Mouse (Mus musculus) forebrain, embryonic 12.5 days (tissue): Measurements from ENCODE around the gene BC004004. TPM values are rescaled to one million over a fixed set of nuclear protein-coding genes. Genes with fewer than 3 reads are reported as not detected.
"Not testable (repeated sequence)": the region's sequence is repeated elsewhere in the genome, so short reads cannot be mapped to it uniquely, and the experiment has no call there.

ENCODE experiments used
- ATAC-seq: fragments of 200-750 bp; cut with Nextera tagmentation; 2 replicates; pipeline ENCODE4 v1.8.0; 2017; ENCODE audit warnings: moderate TSS enrichment; ENCODE audit not compliant: low FRiP score
- H3K27ac ChIP-seq: fragments of 300-500 bp; sonication (generic); 2 replicates; pipeline ENCODE4 v1.5.1; 2016; ENCODE audit warnings: mild to moderate bottlenecking
- H3K27me3 ChIP-seq: fragments of 300-500 bp; sonication (generic); 2 replicates; pipeline ENCODE4 v1.6.1; 2016; ENCODE audit warnings: mild to moderate bottlenecking
- H3K36me3 ChIP-seq: fragments of 300-500 bp; sonication (generic); replicated peaks from 2 replicates; pipeline ENCODE4 v1.6.1; 2016; ENCODE audit warnings: mild to moderate bottlenecking
- H3K4me1 ChIP-seq: fragments of 300-500 bp; sonication (generic); 2 replicates; pipeline ENCODE4 v1.6.1; 2016
- H3K4me2 ChIP-seq: fragments of 300-500 bp; sonication (generic); 2 replicates; pipeline ENCODE4 v1.6.1; 2016; ENCODE audit warnings: mild to moderate bottlenecking, moderate library complexity
- H3K4me3 ChIP-seq: fragments of 300-500 bp; sonication (generic); replicated peaks from 2 replicates; pipeline ENCODE4 v1.5.1; 2016; ENCODE audit warnings: mild to moderate bottlenecking
- H3K9ac ChIP-seq: fragments of 300-500 bp; sonication (generic); 2 replicates; pipeline ENCODE4 v1.6.1; 2016; ENCODE audit warnings: mild to moderate bottlenecking
- H3K9me3 ChIP-seq: fragments of 300-500 bp; sonication (generic); 2 replicates; pipeline ENCODE4 v1.6.1; 2016
- WGBS: fragments of 180-500 bp; shearing (Covaris S2); methylation state at CpG from one replicate; pipeline ENCODE4 v1.1.7; 2016; 5-methylcytosine and 5-hydroxymethylcytosine counted together
- polyA plus RNA-seq: library from polyadenylated mRNA; unstranded; fragments of >200 nt; fragmentation: Nextera tagmentation; extraction: Ambion mirVana; gene quantifications from 2 replicates; pipeline ENCODE4 v1.2.1, GENCODE M21; 2016

Gene BC004004
- polyA plus RNA-seq, 1 experiment from 2014 or later: 65.2 TPM

GRCm38 (mm10) chr17:29303856-29304255 lies 35.3 kb downstream of the BC004004 start:
- 71% methylated on average over 3 of the region's 3 CpGs for WGBS
- no peak overlapping the region for H3K9ac ChIP-seq
- 0 out of 2 replicates have a peak overlapping the region, but pooled peaks have one; percentile 19 for H3K27ac ChIP-seq

GRCm38 (mm10) chr17:29304376-29305057 lies 35.9 kb downstream of the BC004004 start:
- 75% methylated on average over 13 of the region's 13 CpGs for WGBS
- H3K36me3 ChIP-seq: peaks cover 32% of the 10 kb centered on the region
- no peak overlapping the region for H3K9ac ChIP-seq
- no peak overlapping the region for H3K4me2 ChIP-seq
- no peak overlapping the region for H3K27ac ChIP-seq
- H3K4me1 ChIP-seq: peaks cover 10% of the 10 kb centered on the region
- H3K9me3 ChIP-seq: no peaks in the 10 kb centered on the region
- no peaks in the 10 kb centered on the region for H3K27me3 ChIP-seq
- ATAC-seq: no peak
- H3K4me3 ChIP-seq: no peak overlapping the region

More at GRCm38 (mm10) chr17:29303856-29304255, 35.3 kb downstream of the BC004004 start:
- ATAC-seq: no peak
- peaks cover 10% of the 10 kb centered on the region for H3K4me1 ChIP-seq
- H3K36me3 ChIP-seq: peaks cover 38% of the 10 kb centered on the region
- H3K27me3 ChIP-seq: no peaks in the 10 kb centered on the region
- no peak overlapping the region for H3K4me2 ChIP-seq
- H3K9me3 ChIP-seq: no peaks in the 10 kb centered on the region
- no peak overlapping the region for H3K4me3 ChIP-seq

GRCm38 (mm10) chr17:29305058-29305806 lies 36.6 kb downstream of the BC004004 start:
- Histone ChIP-seq H3K9ac (no peak overlapping the region), H3K4me3 (no peak overlapping the region), H3K36me3 (peaks cover 25% of the 10 kb centered on the region), H3K4me1 (peaks cover 10% of the 10 kb centered on the region), H3K27ac (no peak overlapping the region), H3K27me3 (no peaks in the 10 kb centered on the region), H3K4me2 (no peak overlapping the region), H3K9me3 (no peaks in the 10 kb centered on the region)
- ATAC-seq: no peak
- 32% methylated on average over 15 of the region's 15 CpGs for WGBS

GRCm38 (mm10) chr17:29305871-29306270 lies 37.3 kb downstream of the BC004004 start:
- 65% methylated on average over 7 of the region's 7 CpGs for WGBS
- Histone ChIP-seq H3K27me3 (no peaks in the 10 kb centered on the region), H3K9me3 (no peaks in the 10 kb centered on the region), H3K27ac (no peak overlapping the region), H3K4me1 (peaks cover 10% of the 10 kb centered on the region), H3K9ac (no peak overlapping the region), H3K4me3 (no peak overlapping the region), H3K4me2 (no peak overlapping the region), H3K36me3 (peaks cover 19% of the 10 kb centered on the region)
- ATAC-seq: no peak

GRCm38 (mm10) chr17:29310056-29310623 lies 41.6 kb downstream of the BC004004 start:
- Histone ChIP-seq H3K4me3 (no peak overlapping the region), H3K9me3 (no peaks in the 10 kb centered on the region), H3K27ac (no peak overlapping the region), H3K27me3 (no peaks in the 10 kb centered on the region), H3K4me1 (peaks cover 6% of the 10 kb centered on the region), H3K36me3 (no peaks in the 10 kb centered on the region), H3K9ac (no peak overlapping the region), H3K4me2 (no peak overlapping the region)
- ATAC-seq: no peak
- 89% methylated on average over 21 of the region's 21 CpGs for WGBS

- Histone ChIP-seq H3K27ac (no peak overlapping the region), H3K9ac (no peak overlapping the region), H3K9me3 (no peaks in the 10 kb centered on the region), H3K4me3 (no peak overlapping the region), H3K4me2 (no peak overlapping the region), H3K4me1 (no peaks in the 10 kb centered on the region), H3K36me3 (no peaks in the 10 kb centered on the region), H3K27me3 (no peaks in the 10 kb centered on the region)
- ATAC-seq: no peak
- WGBS: 89% methylated on average over 8 of the region's 8 CpGs
These were observed 43.0 kb downstream of the BC004004 start for GRCm38 (mm10) chr17:29311602-29312001.

GRCm38 (mm10) chr17:29312082-29312481 lies 43.5 kb downstream of the BC004004 start:
- 91% methylated on average over 2 of the region's 2 CpGs for WGBS
- H3K4me3 ChIP-seq: no peak overlapping the region
- H3K4me1 ChIP-seq: no peaks in the 10 kb centered on the region
- no peaks in the 10 kb centered on the region for H3K27me3 ChIP-seq
- no peak overlapping the region for H3K4me2 ChIP-seq
- no peak for ATAC-seq
- no peak overlapping the region for H3K9ac ChIP-seq
- H3K27ac ChIP-seq: no peak overlapping the region
- H3K36me3 ChIP-seq: no peaks in the 10 kb centered on the region
- no peaks in the 10 kb centered on the region for H3K9me3 ChIP-seq

- no peaks in the 10 kb centered on the region for H3K4me1 ChIP-seq
- no peaks in the 10 kb centered on the region for H3K36me3 ChIP-seq
- H3K4me3 ChIP-seq: no peak overlapping the region
- H3K4me2 ChIP-seq: no peak overlapping the region
- H3K27me3 ChIP-seq: no peaks in the 10 kb centered on the region
- no peak overlapping the region for H3K9ac ChIP-seq
- no peak for ATAC-seq
- H3K27ac ChIP-seq: no peak overlapping the region
- no peaks in the 10 kb centered on the region for H3K9me3 ChIP-seq
These were observed 44.7 kb downstream of the BC004004 start for GRCm38 (mm10) chr17:29313300-29313699.

- H3K4me2 ChIP-seq: no peak overlapping the region
- ATAC-seq: no peak
- no peaks in the 10 kb centered on the region for H3K9me3 ChIP-seq
- H3K27me3 ChIP-seq: peaks cover 17% of the 10 kb centered on the region
- no peak overlapping the region for H3K4me3 ChIP-seq
- no peaks in the 10 kb centered on the region for H3K36me3 ChIP-seq
- H3K27ac ChIP-seq: no peak overlapping the region
- 0 out of 2 replicates have a peak, but pooled peaks cover 4% of the 10 kb centered on the region for H3K4me1 ChIP-seq
- 50% methylated on average over 9 of the region's 9 CpGs for WGBS
- H3K9ac ChIP-seq: no peak overlapping the region
These were observed 47.3 kb downstream of the BC004004 start for GRCm38 (mm10) chr17:29315672-29316465.

- Histone ChIP-seq H3K36me3 (no peaks in the 10 kb centered on the region), H3K4me2 (no peak overlapping the region), H3K27me3 (peaks cover 28% of the 10 kb centered on the region), H3K4me1 (peaks cover 7% of the 10 kb centered on the region; the same call in 1 of the 2 replicates), H3K27ac (peak overlapping the region; percentile 36; the same call in 1 of the 2 replicates), H3K4me3 (no peak overlapping the region), H3K9me3 (no peaks in the 10 kb centered on the region), H3K9ac (no peak overlapping the region)
- no peak for ATAC-seq
- 61% methylated on average over 3 of the region's 3 CpGs for WGBS
These were observed 48.3 kb downstream of the BC004004 start for GRCm38 (mm10) chr17:29316891-29317290.

- not testable (repeated sequence) for H3K9me3 ChIP-seq, H3K4me2 ChIP-seq, ATAC-seq, H3K36me3 ChIP-seq, H3K9ac ChIP-seq, H3K4me3 ChIP-seq
- Histone ChIP-seq H3K4me1 (peaks cover 11% of the 10 kb centered on the region), H3K27ac (peak within 1 kb of the TSS; percentile 36; the same call in 1 of the 2 replicates), H3K27me3 (peaks cover 32% of the 10 kb centered on the region)
- 94% methylated on average over 3 of the region's 3 CpGs for WGBS
These were observed 48.8 kb downstream of the BC004004 start, which contains the start of gene Pi16 for GRCm38 (mm10) chr17:29317380-29317779. Pi16 (plus strand) TSS chr17:29317680.

- WGBS: 54% methylated on average over 6 of the region's 6 CpGs
- H3K27me3 ChIP-seq: peaks cover 46% of the 10 kb centered on the region
- H3K27ac ChIP-seq: no peak overlapping the region
- H3K36me3 ChIP-seq: no peaks in the 10 kb centered on the region
- H3K4me2 ChIP-seq: no peak overlapping the region
- H3K4me3 ChIP-seq: no peak overlapping the region
- H3K4me1 ChIP-seq: peaks cover 15% of the 10 kb centered on the region
- no peaks in the 10 kb centered on the region for H3K9me3 ChIP-seq
- H3K9ac ChIP-seq: no peak overlapping the region
- no peak for ATAC-seq
These were observed 50.2 kb downstream of the BC004004 start for GRCm38 (mm10) chr17:29318731-29319250.
